Mouse (Mus musculus) subcutaneous adipose tissue, adult 2 months (tissue): ENCODE data around the gene Slc16a1. TPM values are rescaled to one million over a fixed set of nuclear protein-coding genes. Genes with fewer than 3 reads are reported as not detected.

Experiments
- polyA plus RNA-seq: library from polyadenylated mRNA; depleted of rRNA; stranded (reverse); fragments of >200 nt; gene quantifications from 2 replicates; pipeline ENCODE4 v1.2.3, GENCODE M21; 2012; ENCODE audit warnings: low replicate concordance; rRNA removed

Gene Slc16a1
- polyA plus RNA-seq = 25.4 and 28.3 TPM in 2 replicates

DNA sequence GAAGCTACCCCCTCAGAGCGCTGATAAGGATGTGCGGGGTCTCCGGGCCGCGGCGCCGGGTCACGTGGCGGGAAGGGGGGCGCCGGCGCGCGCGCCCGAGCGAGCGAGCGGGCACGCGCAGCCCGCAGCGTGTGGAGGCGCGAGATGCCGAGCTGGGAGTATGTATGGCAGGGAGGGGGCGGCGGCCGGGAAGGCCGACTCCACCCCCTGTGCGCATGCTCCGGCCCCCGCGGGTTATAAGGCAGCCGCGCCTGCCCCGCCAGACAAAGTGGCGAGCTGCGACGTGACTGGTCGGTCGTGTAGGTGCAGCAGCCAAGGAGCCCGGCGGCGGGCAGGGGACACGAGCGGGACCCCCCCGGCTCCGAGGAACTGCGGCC, at the start of gene Slc16a1:
TSS of gene Slc16a1 (plus strand) at position 266 of the 377 bp plus-strand sequence.

Other genes starting within 250 kb of the Slc16a1 start
- 7.2 and 12.5 TPM in 2 replicates for gene Lrig2, start 126.8 kb upstream of the Slc16a1 start, polyA plus RNA-seq
- gene Ppm1j, start 142.4 kb downstream of the Slc16a1 start, polyA plus RNA-seq = 6.8 and 7.6 TPM in 2 replicates
- gene Fam19a3, start 143.2 kb downstream of the Slc16a1 start, polyA plus RNA-seq = 0.55 and 0.72 TPM in 2 replicates
- 170 and 187 TPM in 2 replicates for gene Rhoc, start 149.7 kb downstream of the Slc16a1 start, polyA plus RNA-seq
- 17.9 and 28.2 TPM in 2 replicates for gene Mov10, start 179.9 kb downstream of the Slc16a1 start, polyA plus RNA-seq
- gene St7l, start 225.3 kb downstream of the Slc16a1 start, polyA plus RNA-seq = 7.3 and 7.9 TPM in 2 replicates
- 30.2 and 49.5 TPM in 2 replicates for gene Capza1, start 225.8 kb downstream of the Slc16a1 start, polyA plus RNA-seq